Mouse (Mus musculus) right cerebral cortex, postnatal 25 days (tissue): ENCODE data around the gene Kif18a.

Source experiments
- DNase-seq: peaks from one replicate; pipeline ENCODE4 v3.0.0; 2022

Kif18a gene

GRCm38 (mm10) chr2:109280600-109281340 is at the start of gene Kif18a, which contains the start of gene Mettl15:
Kif18a (plus strand) TSS chr2:109280738.
Mettl15 (minus strand) TSS chr2:109280748.
- peak; percentile 97 for DNase-seq

GRCm38 (mm10) chr2:109233876-109234275 is 46.7 kb upstream of the Kif18a start:
- no peak for DNase-seq

- no peak for DNase-seq
Measured at GRCm38 (mm10) chr2:109235741-109236140, 44.8 kb upstream of the Kif18a start.

GRCm38 (mm10) chr2:109241947-109242346 is 38.6 kb upstream of the Kif18a start:
- DNase-seq = no peak

GRCm38 (mm10) chr2:109262779-109263178 is 17.8 kb upstream of the Kif18a start:
- DNase-seq = no peak

GRCm38 (mm10) chr2:109273098-109273497 is 7.4 kb upstream of the Kif18a start:
- no peak for DNase-seq

- DNase-seq = no peak
Measured at GRCm38 (mm10) chr2:109277593-109277992, 2.9 kb upstream of the Kif18a start.

- DNase-seq = peak; percentile 26
Measured at GRCm38 (mm10) chr2:109278036-109278435, 2.5 kb upstream of the Kif18a start.

- DNase-seq = no peak
Measured at GRCm38 (mm10) chr2:109280272-109280599, 302 bp upstream of the Kif18a start.

GRCm38 (mm10) chr2:109281341-109281690 is 778 bp downstream of the Kif18a start:
- no peak for DNase-seq

GRCm38 (mm10) chr2:109284121-109284520 is 3.6 kb downstream of the Kif18a start:
- DNase-seq = no peak

- DNase-seq = no peak
Measured at GRCm38 (mm10) chr2:109289327-109289726, 8.8 kb downstream of the Kif18a start.

- no peak for DNase-seq
Measured at GRCm38 (mm10) chr2:109296264-109296663, 15.7 kb downstream of the Kif18a start.

GRCm38 (mm10) chr2:109298160-109298559 is 17.6 kb downstream of the Kif18a start:
- no peak for DNase-seq

- no peak for DNase-seq
Measured at GRCm38 (mm10) chr2:109302234-109302633, 21.7 kb downstream of the Kif18a start.

GRCm38 (mm10) chr2:109303638-109304037 is 23.1 kb downstream of the Kif18a start:
- DNase-seq = no peak

- DNase-seq = no peak
Measured at GRCm38 (mm10) chr2:109311369-109311768, 30.8 kb downstream of the Kif18a start.

- no peak for DNase-seq
Measured at GRCm38 (mm10) chr2:109331807-109332206, 51.3 kb downstream of the Kif18a start.

- no peak for DNase-seq
Measured at GRCm38 (mm10) chr2:109334237-109334636, 53.7 kb downstream of the Kif18a start.

GRCm38 (mm10) chr2:109335765-109336164 is 55.2 kb downstream of the Kif18a start:
- no peak for DNase-seq

GRCm38 (mm10) chr2:109345386-109345785 is 64.8 kb downstream of the Kif18a start:
- no peak for DNase-seq

- DNase-seq = no peak
Measured at GRCm38 (mm10) chr2:109348742-109349141, 68.2 kb downstream of the Kif18a start.

- DNase-seq = no peak
Measured at GRCm38 (mm10) chr2:109358456-109359141, 78.1 kb downstream of the Kif18a start.

- DNase-seq = no peak
Measured at GRCm38 (mm10) chr2:109365962-109366361, 85.4 kb downstream of the Kif18a start.

GRCm38 (mm10) chr2:109374881-109375280 is 94.3 kb downstream of the Kif18a start:
- DNase-seq = no peak
